Mouse (Mus musculus) brain, embryonic 14.5 days (tissue): ENCODE measurements at regions not wholly inside any gene's neighbourhood (a gene's known extent, or its start where the extent isn't known, plus 50 kb on each side); places are given as distances from the start of the nearest gene placed in this dataset.

Experiments used
- CTCF ChIP-seq: fragments of 200-500 bp; IDR thresholded peaks from 2 replicates; pipeline ENCODE4 v1.5.1; 2012; ENCODE audit warnings: inconsistent platforms, mild to moderate bottlenecking, moderate library complexity, borderline replicate concordance; ENCODE audit not compliant: insufficient read depth, insufficient read length; ENCODE audit errors: extremely low read depth
- POLR2A ChIP-seq: fragments of 200-500 bp; IDR thresholded peaks from 2 replicates; pipeline ENCODE4 v1.6.1; 2012; ENCODE audit warnings: mild to moderate bottlenecking, inconsistent platforms, borderline replicate concordance; ENCODE audit not compliant: poor library complexity, insufficient read depth, insufficient read length, severe bottlenecking; ENCODE audit errors: extremely low read depth

DNA sequence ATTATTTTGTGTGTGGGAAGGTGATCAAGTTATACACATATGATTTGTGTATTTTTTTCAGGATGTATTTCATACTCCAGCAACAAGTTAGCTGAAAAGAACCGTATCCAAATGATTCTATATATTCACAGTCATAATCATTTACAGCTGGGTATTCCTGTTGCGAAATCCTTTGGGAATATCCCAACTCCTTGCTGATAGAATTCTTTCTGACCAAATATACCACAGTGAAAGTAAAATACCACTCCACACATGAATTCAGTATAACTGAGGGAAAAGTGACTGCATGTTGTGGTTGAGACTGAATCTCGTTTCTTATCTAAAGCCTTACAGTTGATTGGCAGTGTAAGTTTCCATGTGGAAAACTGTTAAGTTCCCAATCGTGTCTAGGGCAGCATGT is 145.1 kb upstream of the Ahr start:
- TF ChIP-seq POLR2A (no peak), CTCF (no peak)
